Mouse (Mus musculus): ENCODE results near the gene Fubp1.

DNA sequence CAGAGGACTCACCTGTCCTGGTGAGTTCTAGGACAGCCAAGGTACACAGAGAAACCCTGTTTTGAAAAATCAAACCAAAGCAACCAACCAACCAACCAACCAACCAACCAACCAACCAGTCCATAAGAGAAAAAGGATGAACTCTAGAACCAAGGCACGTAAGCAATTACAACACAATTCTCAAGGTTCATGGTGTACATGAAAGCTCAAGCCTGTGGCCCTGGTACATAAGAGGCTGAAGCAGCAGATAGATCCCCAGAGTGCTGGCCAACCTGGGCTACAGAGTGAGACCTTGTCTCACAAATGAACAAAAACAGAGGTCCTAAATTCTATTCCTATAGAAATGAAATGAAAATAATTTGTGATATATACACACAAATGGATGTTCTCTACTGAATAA lies 74.1 kb downstream of the Fubp1 start:
- no peak for TF ChIP-seq POLR2A (IDR thresholded peaks at IDR 0.05; ENCODE audit: low read depth, low read length)
- no peak for TF ChIP-seq CTCF (IDR thresholded peaks at IDR 0.05; ENCODE audit: extremely low read depth, insufficient read length, insufficient replicate concordance, low read depth, low read length)
